Mouse (Mus musculus) adrenal gland, postnatal 36 days (tissue): ENCODE measurements around the gene Gm14403. TPM values are rescaled to one million over a fixed set of nuclear protein-coding genes. Genes with fewer than 3 reads are reported as not detected.

Experiments
- total RNA-seq, 2 experiments: library from RNA; stranded (reverse); gene quantifications; 2 replicates each; pipeline ENCODE4 v1.2.3; 2021

Gene Gm14403
- total RNA-seq, 2 experiments from 2014 or later = 44.5 to 83.3 TPM

Other genes starting within 250 kb of the Gm14403 start
- gene Gm14409, start 231.2 kb upstream of the Gm14403 start, total RNA-seq = 1 to 10 TPM in 1 of 2 experiments, under 1 TPM in 1; 0.33 to 1.3 TPM
- 1 to 10 TPM; 2.1 to 4.1 TPM for gene Gm14412, start 173.9 kb upstream of the Gm14403 start, total RNA-seq
- 10 to 100 TPM; 18.4 to 30.0 TPM for gene Gm14418, start 99.9 kb upstream of the Gm14403 start, total RNA-seq
- gene Zfp970, start 33.5 kb upstream of the Gm14403 start, total RNA-seq = 10 to 100 TPM; 46.7 to 57.4 TPM
- gene Gm14406, start 80.0 kb downstream of the Gm14403 start, total RNA-seq = under 1 TPM in 1 of 2 experiments, not detected in 1; 0.69 TPM